Mouse (Mus musculus) c-Kit-positive CD71-positive TER-119-positive erythroid progenitor cells, embryonic 14.5 days (primary cell): ENCODE measurements around the gene 4930438A08Rik.
"Not testable (repeated sequence)": the region's sequence is repeated elsewhere in the genome, so short reads cannot be mapped to it uniquely, and the experiment has no call there.

Experiments used
- DNase-seq: peaks from one replicate; pipeline ENCODE4 v3.0.0-alpha.2; 2013; ENCODE audit warnings: low spot score

Gene 4930438A08Rik

GRCm38 (mm10) chr11:58274572-58274971, at the start of gene 4930438A08Rik:
Gene 4930438A08Rik (plus strand): TSS chr11:58274799.
- DNase-seq, result no peak

DNA sequence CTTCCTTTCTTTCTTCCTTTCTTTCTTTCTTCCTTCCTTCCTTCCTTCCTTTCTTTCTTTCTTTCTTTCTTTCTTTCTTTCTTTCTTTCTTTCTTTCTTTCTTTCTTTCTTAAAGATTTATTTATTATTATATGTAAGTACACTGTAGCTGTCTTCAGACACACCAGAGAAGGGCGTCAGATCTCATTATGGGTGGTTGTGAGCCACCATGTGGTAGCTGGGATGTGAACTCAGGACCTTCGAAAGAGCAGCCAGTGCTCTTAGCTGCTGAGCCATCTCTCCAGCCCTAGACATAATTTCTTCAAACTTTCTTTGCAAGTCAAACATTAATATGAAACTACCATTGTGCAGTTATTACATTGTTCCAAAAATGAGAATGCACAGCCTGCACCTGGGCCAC, 49.7 kb upstream of the 4930438A08Rik start:
- DNase-seq, result not testable (repeated sequence)

DNA sequence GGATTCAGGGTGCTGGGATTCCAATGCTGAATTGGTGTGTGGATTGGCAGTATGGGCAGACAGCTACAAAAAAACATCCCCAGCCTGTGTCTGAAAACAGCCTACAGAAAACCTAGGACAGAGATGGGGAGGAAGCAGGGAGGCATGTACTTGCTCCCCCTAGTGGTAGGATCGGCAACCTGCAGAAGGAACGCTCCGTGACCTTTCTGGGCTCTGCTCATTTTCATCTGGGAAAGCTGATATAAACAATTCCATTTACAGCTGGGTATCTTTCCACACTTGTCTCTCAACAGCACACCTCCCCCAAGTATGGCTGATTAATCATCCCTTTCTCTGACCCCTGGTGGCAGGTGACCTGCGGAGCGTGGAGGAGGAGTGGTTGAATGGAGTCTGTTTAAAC, 48.9 kb upstream of the 4930438A08Rik start:
- DNase-seq, result peak; percentile 77

- no peak for DNase-seq
Observed at GRCm38 (mm10) chr11:58226425-58226824, 48.2 kb upstream of the 4930438A08Rik start.

DNA sequence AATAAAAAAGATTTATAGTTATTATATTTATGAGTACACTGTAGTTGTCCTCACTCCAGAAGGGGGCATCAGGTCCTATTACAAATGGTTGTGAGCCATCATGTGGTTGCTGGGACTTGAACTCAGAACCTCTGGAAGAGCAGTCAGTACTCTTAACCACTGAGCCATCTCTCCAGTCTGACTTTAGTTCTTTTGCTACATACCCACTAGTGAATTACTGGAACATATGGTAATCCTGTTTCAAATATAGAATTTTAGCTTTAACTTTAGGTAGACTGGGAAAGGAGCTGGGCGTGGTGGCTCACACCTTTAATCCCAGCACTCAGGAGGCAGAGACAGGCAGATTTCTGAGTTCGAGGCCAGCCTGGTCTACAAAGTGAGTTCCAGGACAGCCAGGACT, 46.6 kb upstream of the 4930438A08Rik start:
- DNase-seq, result not testable (repeated sequence)

- no peak for DNase-seq
Observed at GRCm38 (mm10) chr11:58230396-58230910, 44.1 kb upstream of the 4930438A08Rik start.

DNA sequence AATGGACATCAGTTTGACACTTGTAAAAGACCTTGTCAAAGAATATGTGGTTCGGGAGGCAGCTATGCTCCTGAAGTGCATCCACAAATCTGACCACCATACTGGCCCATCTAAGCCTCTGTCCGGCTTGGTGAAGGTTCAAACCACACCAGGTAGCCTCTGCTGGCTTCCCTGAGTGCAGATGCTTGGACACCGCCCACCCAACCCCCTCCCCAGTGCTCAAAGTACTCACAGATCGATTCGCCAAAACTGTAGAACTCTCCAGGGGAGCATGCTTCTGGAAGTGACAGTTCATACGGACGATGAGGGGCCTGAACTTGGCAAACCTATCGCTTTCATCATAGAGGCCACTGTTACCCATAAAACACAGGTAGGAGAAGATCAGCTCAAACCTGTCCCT, 43.4 kb upstream of the 4930438A08Rik start:
- DNase-seq, result no peak

- DNase-seq, result not testable (repeated sequence)
Observed at GRCm38 (mm10) chr11:58234551-58234950, 40.0 kb upstream of the 4930438A08Rik start.

GRCm38 (mm10) chr11:58235152-58235551, 39.4 kb upstream of the 4930438A08Rik start:
- DNase-seq, result no peak

GRCm38 (mm10) chr11:58238840-58239791, 35.5 kb upstream of the 4930438A08Rik start:
- DNase-seq, result peak; percentile 63

DNA sequence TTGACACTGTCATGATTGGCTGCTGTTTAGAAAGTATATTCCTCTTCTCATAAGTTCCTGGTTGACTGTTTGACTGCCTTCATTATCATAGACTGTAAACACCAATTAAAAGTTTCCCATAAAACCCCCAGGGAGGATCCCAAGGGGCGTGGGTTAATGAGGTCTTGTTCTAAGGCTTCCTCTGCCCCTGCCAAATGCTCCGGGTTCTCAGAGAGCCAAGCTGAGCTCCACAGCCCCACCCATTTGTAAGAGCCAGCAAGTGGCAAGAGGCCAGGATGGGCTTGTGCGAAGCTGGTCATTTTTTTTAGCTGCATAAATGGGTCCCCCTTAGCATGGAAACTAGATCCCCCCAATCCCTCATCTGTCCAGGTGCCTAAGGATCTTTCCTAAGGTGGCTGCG, 27.3 kb upstream of the 4930438A08Rik start:
- no peak for DNase-seq

DNA sequence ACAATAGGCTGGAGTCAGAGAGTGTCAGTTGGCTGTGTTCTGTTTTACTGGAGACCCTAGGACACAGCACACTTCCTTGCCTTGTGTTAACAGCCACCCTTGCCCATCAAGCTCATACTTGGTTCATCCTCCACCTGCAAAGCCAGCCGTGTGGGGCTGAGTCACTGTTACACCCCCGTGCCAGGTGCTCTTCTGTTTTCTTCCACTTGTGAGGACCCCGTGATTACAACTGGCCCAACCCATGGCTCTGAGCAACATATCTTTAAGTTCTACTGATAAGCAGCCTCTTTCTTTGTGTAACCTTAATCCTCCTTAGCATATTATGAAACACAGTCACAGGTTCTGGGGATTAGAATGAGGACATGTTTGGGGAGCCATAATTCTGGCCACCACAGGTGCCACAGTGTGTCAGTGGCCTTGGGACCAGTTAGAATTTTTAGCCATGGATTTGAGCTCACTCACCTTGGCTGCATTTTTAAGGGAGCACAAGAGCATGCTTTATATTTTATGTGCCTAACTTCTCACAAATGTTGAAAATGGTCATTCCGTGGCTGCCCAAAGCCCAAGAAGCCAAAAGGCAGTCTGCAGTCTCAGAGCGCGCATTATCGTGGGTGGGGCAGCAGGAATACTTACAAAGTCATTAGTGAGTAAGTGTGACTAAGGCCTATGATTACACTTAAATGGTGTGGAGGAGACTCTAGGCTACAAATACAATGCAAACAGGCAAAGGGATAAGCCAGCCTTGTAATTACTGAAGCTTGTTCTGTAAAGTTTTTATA, 25.2 kb upstream of the 4930438A08Rik start:
- no peak for DNase-seq

- no peak for DNase-seq
Observed at GRCm38 (mm10) chr11:58250550-58250949, 24.0 kb upstream of the 4930438A08Rik start.

DNA sequence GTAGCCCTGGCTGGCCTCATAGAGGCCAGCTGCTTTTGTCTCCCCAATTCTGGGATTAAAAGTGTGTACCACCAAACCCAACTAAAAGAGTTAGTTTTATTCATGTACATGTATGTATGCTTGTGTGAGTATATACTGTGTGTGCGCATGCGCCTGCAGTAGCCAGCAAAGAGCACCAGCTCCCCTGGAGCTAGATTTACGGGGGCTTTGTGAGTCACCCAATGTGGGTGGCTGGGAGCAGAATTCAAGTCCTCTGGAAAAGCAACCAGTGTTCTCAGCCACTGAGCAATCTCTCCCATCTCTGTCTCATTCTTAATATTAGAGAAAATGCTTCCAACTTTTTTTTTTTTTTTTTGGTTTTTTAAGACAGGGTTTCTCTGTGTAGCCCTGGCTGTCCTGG, 20.2 kb upstream of the 4930438A08Rik start:
- no peak for DNase-seq

DNA sequence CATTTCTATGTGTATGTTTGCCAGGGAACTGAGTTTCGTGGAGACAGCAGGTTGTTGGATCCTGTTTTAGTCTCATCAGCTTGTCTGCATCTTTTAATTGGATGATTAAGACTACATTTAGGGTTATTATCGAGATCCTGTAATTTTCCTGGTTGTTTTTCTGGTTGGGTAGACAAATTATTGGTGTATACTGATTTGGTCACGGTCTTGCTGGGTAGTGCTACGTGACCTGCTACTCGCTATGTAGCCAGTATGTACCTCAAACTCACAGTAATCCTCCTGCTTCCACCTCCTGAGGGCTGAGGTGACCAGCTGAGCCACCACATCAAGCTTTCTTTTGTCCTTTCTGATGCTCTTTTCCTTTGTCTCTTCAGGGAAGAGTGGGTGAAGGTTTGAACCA, 16.8 kb upstream of the 4930438A08Rik start:
- no peak for DNase-seq

DNA sequence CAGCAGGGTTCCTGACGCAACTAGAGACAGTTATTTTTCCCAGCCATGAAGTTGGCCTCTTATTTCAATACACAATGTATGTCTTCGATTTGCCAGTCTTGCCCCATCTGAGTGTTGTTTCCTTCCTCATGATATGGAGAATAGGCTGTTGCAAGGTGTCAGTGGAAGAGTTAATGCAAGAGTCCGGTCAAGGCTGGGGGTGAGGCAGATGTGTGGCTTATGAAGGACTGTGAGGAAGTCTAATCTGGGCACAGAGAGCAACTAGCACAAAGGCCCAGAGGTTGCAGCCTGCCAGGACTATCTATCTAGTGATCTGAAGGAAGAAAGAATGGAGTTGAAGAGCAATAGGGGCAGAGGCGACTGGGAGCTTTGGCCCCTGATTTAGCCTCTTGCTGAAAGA, 14.4 kb upstream of the 4930438A08Rik start:
- no peak for DNase-seq

DNA sequence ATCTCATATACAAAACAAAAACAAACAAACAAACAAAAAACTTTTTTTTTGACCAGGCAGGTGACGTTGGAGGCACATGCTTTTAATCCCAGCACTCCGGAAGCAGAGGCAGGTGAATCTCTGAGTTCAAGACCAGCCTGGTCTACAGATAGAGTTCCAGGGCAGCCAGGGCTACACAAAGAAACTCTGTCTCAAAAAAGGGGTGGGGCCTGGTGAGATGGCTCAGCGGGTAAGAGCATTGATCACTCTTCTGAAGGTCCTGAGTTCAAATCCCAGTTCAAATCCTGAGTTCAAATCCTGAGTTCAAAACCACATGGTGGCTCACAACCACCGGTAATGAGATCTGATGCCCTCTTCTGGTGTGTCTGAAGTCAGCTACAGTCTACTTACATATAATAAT, 12.8 kb upstream of the 4930438A08Rik start:
- DNase-seq, result no peak

DNA sequence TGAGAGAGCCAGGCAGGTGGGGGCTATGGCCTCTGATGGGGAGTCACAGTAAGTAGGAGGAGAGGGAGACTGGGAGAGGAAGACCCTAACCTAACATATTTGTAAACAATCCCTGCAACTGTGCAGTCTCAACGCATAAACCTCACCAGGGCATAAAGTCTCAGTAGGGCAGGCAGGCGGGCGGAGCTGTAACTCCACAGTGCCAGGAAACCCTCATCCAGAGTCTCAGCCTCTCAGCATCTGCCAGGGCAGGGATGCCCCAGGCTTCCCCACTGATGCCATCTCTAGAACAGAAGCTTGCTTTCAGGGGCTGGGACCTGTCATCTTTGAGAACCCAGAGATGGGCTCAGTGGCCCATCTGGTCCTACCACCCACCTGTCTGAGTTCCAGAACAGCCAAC, 12.3 kb upstream of the 4930438A08Rik start:
- DNase-seq, result no peak

GRCm38 (mm10) chr11:58263516-58263915, 11.1 kb upstream of the 4930438A08Rik start:
- DNase-seq, result no peak

DNA sequence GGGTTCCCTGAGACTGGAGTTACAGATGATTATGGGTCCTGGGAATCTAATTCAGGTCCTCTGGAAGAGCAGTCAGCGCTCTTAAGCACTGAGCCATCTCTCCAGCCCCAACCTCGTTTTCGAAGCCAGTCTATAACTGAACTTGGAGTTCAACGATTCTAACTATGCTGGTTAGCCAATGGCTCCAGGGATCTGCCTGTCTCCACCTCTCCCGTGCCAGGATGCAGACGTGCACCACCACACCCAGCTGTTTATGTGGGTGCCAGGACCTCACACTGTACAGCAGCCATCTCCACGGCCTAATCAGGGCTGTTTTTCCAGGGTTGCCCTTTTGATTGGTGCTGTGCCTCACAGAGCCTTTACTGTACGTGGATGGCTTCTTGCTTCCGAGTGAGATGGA, 10.1 kb upstream of the 4930438A08Rik start:
- DNase-seq, result no peak

DNA sequence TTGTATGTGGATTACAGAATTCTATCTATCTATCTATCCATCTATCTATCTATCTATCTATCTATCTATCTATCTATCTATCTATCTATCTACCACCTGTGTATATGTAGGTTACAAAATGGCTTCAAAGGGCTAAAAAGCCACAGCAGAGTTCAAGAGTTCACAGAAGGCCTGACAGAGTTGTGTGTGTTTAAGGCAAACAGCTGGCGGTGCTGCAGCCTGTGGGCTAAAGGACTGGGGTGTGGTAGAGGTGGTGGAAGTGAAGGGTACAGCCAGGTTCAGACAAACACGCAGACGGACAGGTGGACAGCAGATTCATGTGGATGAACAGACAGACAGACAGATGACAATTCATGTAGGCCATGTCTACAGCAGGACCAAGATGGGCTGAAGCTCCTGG, 6.3 kb upstream of the 4930438A08Rik start:
- DNase-seq, result no peak

DNA sequence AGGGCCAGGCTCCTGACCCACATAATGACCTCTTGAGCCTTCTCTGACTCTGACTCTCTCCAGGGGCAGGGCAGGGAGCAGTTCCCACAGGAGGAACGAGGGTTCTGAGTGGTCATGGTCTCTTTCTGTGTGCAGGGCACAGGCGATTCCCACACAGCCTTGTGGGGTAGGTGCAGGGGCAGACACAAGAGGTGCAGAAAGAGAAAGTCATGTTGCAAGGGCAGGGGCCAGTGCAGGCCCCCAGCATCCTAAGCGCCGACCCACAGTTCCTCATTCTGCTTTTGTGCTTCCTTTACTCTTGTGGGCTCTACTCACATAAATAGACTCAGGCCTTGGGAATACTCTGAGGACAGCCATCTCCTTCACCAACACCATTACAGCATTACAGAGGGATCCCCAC, 1.2 kb downstream of the 4930438A08Rik start:
- no peak for DNase-seq
